Mouse (Mus musculus) heart, adult 2 months (tissue): ENCODE results near the gene Slc25a38. TPM values are rescaled to one million over a fixed set of nuclear protein-coding genes. Genes with fewer than 3 reads are reported as not detected.
A peak's percentile ranks its signal among the peaks of the same experiment; 100 is the strongest.

ENCODE experiments used
- DNase-seq, 2 experiments: peaks; one replicate each; pipeline ENCODE4 v3.0.0; 2021
- H3K27ac ChIP-seq: fragments of 200-600 bp; 2 replicates; pipeline ENCODE4 v1.8.1; 2022
- H3K27me3 ChIP-seq: fragments of 200-500 bp; 2 replicates; pipeline ENCODE4 v1.6.1; 2012; ENCODE audit warnings: mild to moderate bottlenecking, low read length, inconsistent platforms, mixed read lengths; ENCODE audit not compliant: control insufficient read depth, insufficient read depth
- H3K36me3 ChIP-seq: fragments of 200-500 bp; 2 replicates; pipeline ENCODE4 v1.6.1; 2012; ENCODE audit warnings: low read length, inconsistent platforms; ENCODE audit not compliant: control insufficient read depth, insufficient read depth
- H3K4me1 ChIP-seq: fragments of 200-500 bp; 2 replicates; pipeline ENCODE4 v1.6.1; 2011; ENCODE audit warnings: low read length; ENCODE audit not compliant: control insufficient read depth, insufficient read depth
- H3K4me3 ChIP-seq: fragments of 200-600 bp; 2 replicates; pipeline ENCODE4 v1.8.1; 2022
- H3K79me2 ChIP-seq: fragments of 200-500 bp; replicated peaks from 2 replicates; pipeline ENCODE4 v1.6.1; 2012; ENCODE audit warnings: mild to moderate bottlenecking, inconsistent platforms, low read length, moderate library complexity, mixed read lengths; ENCODE audit not compliant: control insufficient read depth, insufficient read depth
- H3K9ac ChIP-seq: fragments of 200-500 bp; 2 replicates; pipeline ENCODE4 v1.6.1; 2012; ENCODE audit warnings: low read depth, mild to moderate bottlenecking, control low read depth, inconsistent platforms, low read length, mixed read lengths
- CTCF ChIP-seq: fragments of 200-600 bp; IDR thresholded peaks from 2 replicates; pipeline ENCODE4 v1.8.1; 2022; ENCODE audit warnings: antibody characterized with exemption, mild to moderate bottlenecking, moderate library complexity
- EP300 ChIP-seq: fragments of 200-500 bp; IDR thresholded peaks from 2 replicates; pipeline ENCODE4 v1.6.1; 2011; ENCODE audit warnings: low read depth, low read length, control low read depth; ENCODE audit not compliant: insufficient read depth
- POLR2A ChIP-seq: fragments of 200-500 bp; IDR thresholded peaks from 2 replicates; pipeline ENCODE4 v1.6.1; 2011; ENCODE audit warnings: mild to moderate bottlenecking, low read depth, low read length, control low read depth; ENCODE audit not compliant: insufficient read depth
- WGBS: fragments of 180-500 bp; shearing (Covaris S2); methylation state at CpG from one replicate; pipeline ENCODE4 v1.1.7; 2018; 5-methylcytosine and 5-hydroxymethylcytosine counted together
- intact Hi-C: fragments of 180-260 bp; cut with DNase I; formaldehyde crosslinking; loops from one replicate; pipeline ENCODE4 v1.15.1; 2025
- polyA plus RNA-seq: library from polyadenylated mRNA; depleted of rRNA; stranded (reverse); fragments of >200 nt; gene quantifications from 2 replicates; pipeline ENCODE4 v1.2.3, GENCODE M21; 2012
- total RNA-seq, 2 experiments: library from RNA; stranded (reverse); gene quantifications; 2 replicates each; pipeline ENCODE4 v1.2.3; 2021

Gene Slc25a38
- total and polyA plus RNA-seq, 3 experiments, result 18.4 to 29.1 (median 22.7) TPM

DNA sequence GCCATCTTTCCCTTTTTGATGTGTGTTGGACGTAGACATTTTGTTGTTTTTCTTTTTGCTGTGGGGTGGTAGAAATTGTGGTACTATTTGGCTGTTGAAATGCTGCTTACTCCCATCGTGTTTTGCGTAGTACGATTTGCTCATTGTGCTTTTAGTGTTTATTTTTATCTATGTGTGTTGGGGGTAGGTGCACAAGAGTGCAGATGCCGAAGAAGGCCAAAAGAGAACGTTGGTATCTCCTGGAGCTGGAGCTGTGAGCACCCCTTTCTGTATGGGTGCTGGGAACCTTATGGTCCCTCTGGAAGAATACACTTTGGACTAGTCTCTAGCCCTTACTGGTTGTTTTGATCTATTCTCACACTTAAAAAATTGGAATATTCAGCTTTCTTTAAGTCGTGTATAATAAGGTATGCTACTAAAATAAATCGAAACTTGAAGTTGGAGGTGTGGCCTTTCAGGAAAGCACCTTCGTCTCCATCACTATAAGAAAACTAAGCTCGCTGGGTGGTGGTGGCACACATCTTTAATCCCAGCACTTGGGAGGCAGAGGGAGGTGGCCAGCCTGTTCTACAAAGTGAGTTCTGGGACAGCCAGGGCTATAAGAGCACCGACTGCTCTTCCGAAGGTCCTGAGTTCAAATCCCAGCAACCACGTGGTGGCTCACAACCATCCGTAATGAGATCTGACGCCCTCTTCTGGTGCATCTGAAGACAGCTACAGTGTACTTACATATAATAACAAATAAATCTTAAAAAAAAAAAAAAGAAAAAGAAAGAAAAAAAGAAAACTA is 1.2 kb downstream of the Slc25a38 start:
- peaks cover 6% of the 10 kb centered on the region for H3K79me2 ChIP-seq
- H3K4me1 ChIP-seq, result peaks cover 2% of the 10 kb centered on the region; the same call in 1 of the 2 replicates
- no peak for TF ChIP-seq POLR2A
- no peak for TF ChIP-seq EP300
- no peaks in the 10 kb centered on the region for H3K36me3 ChIP-seq
- peak overlapping the region; percentile 99 for H3K4me3 ChIP-seq
- no peak for DNase-seq
- peak overlapping the region; percentile 99 for H3K27ac ChIP-seq
- H3K9ac ChIP-seq, result no peak overlapping the region
- H3K27me3 ChIP-seq, result no peaks in the 10 kb centered on the region
- intact Hi-C loops, result no loop called here
- 72% methylated on average over 15 of the region's 15 CpGs for WGBS

DNA sequence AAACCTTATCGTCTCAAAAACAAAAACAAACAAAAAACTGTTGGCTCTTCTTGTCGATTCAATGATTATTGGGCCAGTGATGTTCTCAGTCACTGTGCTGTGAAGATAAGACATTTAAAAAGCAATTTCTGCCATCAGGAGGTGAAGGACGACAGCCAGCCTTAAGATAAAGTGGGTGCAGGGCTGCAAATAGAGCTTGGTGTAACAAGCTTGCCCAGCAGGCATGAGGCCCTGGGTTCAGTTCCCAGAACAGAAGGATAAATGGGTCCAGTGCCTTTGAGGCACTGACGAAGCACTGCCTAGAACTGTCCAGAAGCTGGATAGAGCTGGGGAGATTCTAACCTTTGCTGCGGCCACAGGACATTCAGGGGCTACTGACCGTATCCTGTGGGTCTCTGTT is 2.3 kb downstream of the Slc25a38 start:
- no peak for TF ChIP-seq CTCF
- TF ChIP-seq EP300, result no peak
- TF ChIP-seq POLR2A, result no peak
- Histone ChIP-seq H3K36me3 (no peaks in the 10 kb centered on the region), H3K4me1 (peaks cover 2% of the 10 kb centered on the region; the same call in 1 of the 2 replicates), H3K9ac (no peak overlapping the region), H3K79me2 (peaks cover 6% of the 10 kb centered on the region), H3K27me3 (no peaks in the 10 kb centered on the region), H3K27ac (no peak overlapping the region), H3K4me3 (no peak overlapping the region)
- intact Hi-C loops, result no loop called here
- no peak for DNase-seq
- 89% methylated on average over 6 of the region's 6 CpGs for WGBS

- intact Hi-C loops, result no loop called here
- 93% methylated on average over 7 of the region's 7 CpGs for WGBS
- no peak overlapping the region for H3K4me3 ChIP-seq
- H3K4me1 ChIP-seq, result peaks cover 2% of the 10 kb centered on the region; the same call in 1 of the 2 replicates
- TF ChIP-seq POLR2A (no peak), CTCF (no peak), EP300 (no peak)
- no peaks in the 10 kb centered on the region for H3K36me3 ChIP-seq
- no peak overlapping the region for H3K27ac ChIP-seq
- H3K79me2 ChIP-seq, result peaks cover 6% of the 10 kb centered on the region
- no peaks in the 10 kb centered on the region for H3K27me3 ChIP-seq
- DNase-seq, result no peak
- no peak overlapping the region for H3K9ac ChIP-seq
These were observed 3.3 kb downstream of the Slc25a38 start for GRCm38 (mm10) chr9:120113456-120113855.

DNA sequence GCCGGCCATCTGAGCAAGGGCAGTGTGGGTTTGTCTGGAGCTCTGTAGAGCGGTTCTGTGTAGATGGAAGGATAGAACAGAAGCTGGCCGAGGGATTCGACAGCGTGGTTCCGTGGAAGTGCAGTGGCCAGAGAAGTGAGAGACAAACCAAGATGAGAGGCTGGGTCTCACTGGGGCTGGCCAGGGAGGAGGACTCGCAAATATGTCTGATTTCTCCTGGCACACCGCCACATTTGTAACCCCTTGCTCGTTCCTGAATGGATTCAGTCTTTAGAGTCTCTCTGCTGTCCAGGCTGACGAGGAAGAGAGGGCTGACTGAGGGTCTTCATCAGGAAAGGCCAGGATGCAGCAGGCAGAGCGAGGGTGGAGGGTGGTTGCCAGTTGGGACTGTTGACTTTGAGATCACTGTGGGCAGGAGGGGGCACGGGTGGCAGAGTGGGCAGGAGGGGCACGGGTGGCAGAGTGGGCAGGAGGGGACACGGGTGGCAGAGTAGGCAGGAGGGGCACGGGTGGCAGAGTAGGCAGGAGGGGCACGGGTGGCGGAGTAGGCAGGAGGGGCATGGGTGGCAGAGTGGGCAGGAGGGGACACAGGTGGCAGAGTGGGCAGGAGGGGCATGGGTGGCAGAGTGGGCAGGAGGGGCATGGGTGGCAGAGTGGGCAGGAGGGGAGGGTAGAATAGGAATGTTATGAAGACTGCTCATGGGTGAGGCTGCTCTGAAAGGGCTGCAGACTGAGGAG is 4.0 kb downstream of the Slc25a38 start:
- H3K9ac ChIP-seq, result no peak overlapping the region
- no peaks in the 10 kb centered on the region for H3K36me3 ChIP-seq
- H3K27me3 ChIP-seq, result no peaks in the 10 kb centered on the region
- 82% methylated on average over 17 of the region's 17 CpGs for WGBS
- TF ChIP-seq CTCF (no peak), EP300 (no peak), POLR2A (no peak)
- DNase-seq, result no peak
- H3K27ac ChIP-seq, result no peak overlapping the region
- no peak overlapping the region for H3K4me3 ChIP-seq
- intact Hi-C loops, result no loop called here
- peaks cover 6% of the 10 kb centered on the region for H3K79me2 ChIP-seq
- H3K4me1 ChIP-seq, result peaks cover 2% of the 10 kb centered on the region; the same call in 1 of the 2 replicates

DNA sequence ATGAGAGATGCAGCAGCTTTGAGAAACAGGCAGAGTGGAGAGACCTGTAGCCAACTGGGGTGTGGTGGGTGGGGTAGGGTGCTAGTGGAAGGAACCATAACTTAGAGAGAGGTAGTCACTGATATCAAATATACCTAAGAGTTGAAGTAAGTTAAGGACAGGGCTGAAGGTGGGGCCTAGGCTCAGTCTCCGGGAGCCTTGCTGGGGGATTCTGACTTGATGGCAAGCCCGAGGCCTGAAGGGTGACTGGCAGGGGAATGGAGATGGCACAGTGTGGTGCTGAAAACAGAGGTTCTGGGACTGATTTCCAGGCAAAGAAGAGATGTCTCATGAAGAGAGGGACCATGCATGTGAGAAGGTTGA is 4.6 kb downstream of the Slc25a38 start:
- H3K36me3 ChIP-seq, result no peaks in the 10 kb centered on the region
- H3K4me1 ChIP-seq, result peaks cover 2% of the 10 kb centered on the region; the same call in 1 of the 2 replicates
- intact Hi-C loops, result no loop called here
- no peak overlapping the region for H3K9ac ChIP-seq
- peaks cover 6% of the 10 kb centered on the region for H3K79me2 ChIP-seq
- TF ChIP-seq CTCF (no peak), POLR2A (no peak), EP300 (no peak)
- DNase-seq, result no peak
- H3K4me3 ChIP-seq, result no peak overlapping the region
- no peaks in the 10 kb centered on the region for H3K27me3 ChIP-seq
- WGBS, result 85% methylated on average over 2 of the region's 2 CpGs
- no peak overlapping the region for H3K27ac ChIP-seq

- Histone ChIP-seq H3K4me1 (peaks cover 2% of the 10 kb centered on the region; the same call in 1 of the 2 replicates), H3K27ac (no peak overlapping the region), H3K27me3 (no peaks in the 10 kb centered on the region), H3K79me2 (peaks cover 6% of the 10 kb centered on the region), H3K4me3 (no peak overlapping the region), H3K36me3 (no peaks in the 10 kb centered on the region), H3K9ac (no peak overlapping the region)
- TF ChIP-seq EP300 (no peak), POLR2A (no peak), CTCF (no peak)
- intact Hi-C loops, result no loop called here
- DNase-seq, result no peak
- 65% methylated on average over 5 of the region's 5 CpGs for WGBS
These were observed 5.4 kb downstream of the Slc25a38 start for GRCm38 (mm10) chr9:120115580-120115979.
